Mouse (Mus musculus) naive thymus-derived CD4-positive, alpha-beta T cell, adult 2 months (primary cell): ENCODE measurements around the gene Sptbn2.

Source experiments
- DNase-seq: peaks from one replicate; pipeline ENCODE4 v3.0.0-alpha.2; 2011; ENCODE audit warnings: low read depth

The Sptbn2 gene

GRCm38 (mm10) chr19:4711098-4711600 is at the start of gene Sptbn2:
TSS of gene Sptbn2 (plus strand) at chr19:4711167.
- no peak for DNase-seq

- DNase-seq = no peak
Observed at GRCm38 (mm10) chr19:4666815-4667214, 44.2 kb upstream of the Sptbn2 start.

- no peak for DNase-seq
Observed at GRCm38 (mm10) chr19:4670776-4671175, 40.2 kb upstream of the Sptbn2 start.

GRCm38 (mm10) chr19:4672401-4672800 is 38.6 kb upstream of the Sptbn2 start:
- DNase-seq = no peak

- no peak for DNase-seq
Observed at GRCm38 (mm10) chr19:4694346-4694745, 16.6 kb upstream of the Sptbn2 start.

GRCm38 (mm10) chr19:4697121-4697520 is 13.8 kb upstream of the Sptbn2 start:
- DNase-seq = no peak

GRCm38 (mm10) chr19:4697721-4698120 is 13.2 kb upstream of the Sptbn2 start:
- DNase-seq = no peak

- peak; percentile 14 for DNase-seq
Observed at GRCm38 (mm10) chr19:4698205-4698677, 12.7 kb upstream of the Sptbn2 start, which contains the start of gene Gm960. TSS of gene Gm960 (minus strand) at chr19:4698668.

- no peak for DNase-seq
Observed at GRCm38 (mm10) chr19:4698856-4699255, 12.1 kb upstream of the Sptbn2 start.

- DNase-seq = no peak
Observed at GRCm38 (mm10) chr19:4699821-4700220, 11.1 kb upstream of the Sptbn2 start.

- no peak for DNase-seq
Observed at GRCm38 (mm10) chr19:4700656-4701055, 10.3 kb upstream of the Sptbn2 start.

- DNase-seq = no peak
Observed at GRCm38 (mm10) chr19:4701221-4701620, 9.7 kb upstream of the Sptbn2 start.

GRCm38 (mm10) chr19:4708765-4709164 is 2.2 kb upstream of the Sptbn2 start:
- DNase-seq = no peak

- DNase-seq = no peak
Observed at GRCm38 (mm10) chr19:4711601-4712155, 711 bp downstream of the Sptbn2 start.

- no peak for DNase-seq
Observed at GRCm38 (mm10) chr19:4712156-4712780, 1.3 kb downstream of the Sptbn2 start.

GRCm38 (mm10) chr19:4712781-4713526 is 2.0 kb downstream of the Sptbn2 start:
- no peak for DNase-seq

- DNase-seq = no peak
Observed at GRCm38 (mm10) chr19:4713886-4714285, 2.9 kb downstream of the Sptbn2 start.

GRCm38 (mm10) chr19:4716756-4717155 is 5.8 kb downstream of the Sptbn2 start:
- no peak for DNase-seq

- DNase-seq = no peak
Observed at GRCm38 (mm10) chr19:4717281-4717680, 6.3 kb downstream of the Sptbn2 start.

- peak; percentile 31 for DNase-seq
Observed at GRCm38 (mm10) chr19:4718716-4719115, 7.7 kb downstream of the Sptbn2 start.

- no peak for DNase-seq
Observed at GRCm38 (mm10) chr19:4719351-4719764, 8.4 kb downstream of the Sptbn2 start.

- DNase-seq = no peak
Observed at GRCm38 (mm10) chr19:4720112-4720511, 9.1 kb downstream of the Sptbn2 start.
